Mouse (Mus musculus) hindbrain, embryonic 16.5 days (tissue): ENCODE data around the gene Dcst2. TPM values are rescaled to one million over a fixed set of nuclear protein-coding genes. Genes with fewer than 3 reads are reported as not detected.

Experiments used
- ATAC-seq: fragments of 200-750 bp; cut with Nextera tagmentation; 2 replicates; pipeline ENCODE4 v1.8.0; 2017; ENCODE audit warnings: moderate TSS enrichment, moderate library complexity
- H3K27ac ChIP-seq: fragments of 300-500 bp; sonication (generic); 2 replicates; pipeline ENCODE4 v1.5.1; 2014; ENCODE audit warnings: low read depth, mild to moderate bottlenecking, control low read depth, low read length, moderate library complexity
- H3K27me3 ChIP-seq: fragments of 300-500 bp; sonication (generic); replicated peaks from 2 replicates; pipeline ENCODE4 v1.6.1; 2014; ENCODE audit warnings: low read length; ENCODE audit not compliant: control insufficient read depth, insufficient read depth
- H3K36me3 ChIP-seq: fragments of 300-500 bp; sonication (generic); 2 replicates; pipeline ENCODE4 v1.6.1; 2014; ENCODE audit warnings: mild to moderate bottlenecking, low read length, moderate library complexity, mixed read lengths; ENCODE audit not compliant: control insufficient read depth, insufficient read depth
- H3K4me1 ChIP-seq: fragments of 300-500 bp; sonication (generic); 2 replicates; pipeline ENCODE4 v1.6.1; 2014; ENCODE audit warnings: low read depth, low read length; ENCODE audit not compliant: control insufficient read depth, insufficient read depth
- H3K4me2 ChIP-seq: fragments of 300-500 bp; sonication (generic); 2 replicates; pipeline ENCODE4 v1.6.1; 2014; ENCODE audit warnings: mild to moderate bottlenecking, low read length, control low read depth, moderate library complexity
- H3K4me3 ChIP-seq: fragments of 300-500 bp; sonication (generic); 2 replicates; pipeline ENCODE4 v1.5.1; 2014; ENCODE audit warnings: mild to moderate bottlenecking, low read length, control low read depth, moderate library complexity
- H3K9ac ChIP-seq: fragments of 300-500 bp; sonication (generic); 2 replicates; pipeline ENCODE4 v1.6.1; 2014; ENCODE audit warnings: low read depth, mild to moderate bottlenecking, control low read depth, low read length, moderate library complexity
- H3K9me3 ChIP-seq: fragments of 300-500 bp; sonication (generic); 2 replicates; pipeline ENCODE4 v1.6.1; 2014; ENCODE audit warnings: mild to moderate bottlenecking, low read length, moderate library complexity; ENCODE audit not compliant: control insufficient read depth
- WGBS: fragments of 180-500 bp; shearing (Covaris S2); extraction: QIAGEN DNeasy Blood & Tissue Kit; methylation state at CpG from one replicate; pipeline ENCODE4 v1.1.7; 2014; 5-methylcytosine and 5-hydroxymethylcytosine counted together
- polyA plus RNA-seq: library from polyadenylated mRNA; unstranded; fragments of >200 nt; fragmentation: Nextera tagmentation; extraction: Ambion mirVana; gene quantifications from 2 replicates; pipeline ENCODE4 v1.2.1, GENCODE M21; 2015

The Dcst2 gene
- polyA plus RNA-seq, 1 experiment from 2014 or later: 0.10 TPM

DNA sequence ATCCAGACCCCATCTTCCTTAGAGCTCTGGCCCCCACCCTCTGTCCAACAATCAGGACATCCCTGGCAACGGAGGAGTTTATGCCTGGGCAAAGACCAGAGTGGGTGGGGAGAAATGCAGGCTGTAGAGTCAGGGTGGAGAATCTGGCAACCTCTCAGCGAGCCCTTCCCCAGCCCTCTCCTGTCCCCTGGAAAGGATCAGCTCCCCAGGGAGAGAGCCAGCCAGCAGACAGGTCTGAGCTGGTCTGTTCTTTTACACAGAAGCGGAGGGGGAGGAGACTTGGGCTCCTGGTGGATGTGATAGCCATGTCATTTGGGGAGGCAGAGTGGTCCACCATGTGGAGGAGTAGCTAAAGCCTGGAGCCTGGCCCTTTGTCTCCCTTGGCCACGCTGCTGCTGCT lies 33.2 kb upstream of the Dcst2 start:
- Histone ChIP-seq H3K4me3 (no peak overlapping the region), H3K36me3 (no peaks in the 10 kb centered on the region), H3K27me3 (no peaks in the 10 kb centered on the region), H3K4me1 (peaks cover 9% of the 10 kb centered on the region), H3K4me2 (no peak overlapping the region), H3K9ac (no peak overlapping the region), H3K9me3 (no peaks in the 10 kb centered on the region), H3K27ac (no peak overlapping the region)
- no peak for ATAC-seq
- WGBS: 16% methylated on average over 4 of the region's 4 CpGs

DNA sequence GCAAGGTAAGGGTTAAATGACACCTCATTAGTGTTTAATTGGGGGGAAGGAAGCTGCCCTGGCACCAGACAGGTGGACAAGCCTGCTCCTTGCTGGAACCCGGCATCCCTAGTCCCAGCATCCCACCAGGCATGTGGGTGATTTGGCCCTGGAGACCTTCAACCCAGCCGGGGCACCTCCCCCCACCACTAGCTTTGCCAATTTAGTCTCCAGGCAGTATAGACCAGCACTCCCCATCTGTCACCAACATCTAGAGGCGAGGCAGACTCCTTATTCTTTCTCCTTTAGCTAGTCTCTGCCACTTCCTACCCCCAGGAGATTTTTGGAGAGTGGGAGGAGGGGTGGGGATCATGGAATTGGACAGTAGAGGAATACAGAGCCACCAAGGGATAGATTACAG lies 31.4 kb upstream of the Dcst2 start:
- H3K9me3 ChIP-seq: no peaks in the 10 kb centered on the region
- H3K27ac ChIP-seq: no peak overlapping the region
- H3K4me2 ChIP-seq: no peak overlapping the region
- no peaks in the 10 kb centered on the region for H3K36me3 ChIP-seq
- WGBS: 34% methylated on average over 3 of the region's 3 CpGs
- H3K9ac ChIP-seq: no peak overlapping the region
- H3K27me3 ChIP-seq: no peaks in the 10 kb centered on the region
- peaks cover 9% of the 10 kb centered on the region for H3K4me1 ChIP-seq
- no peak overlapping the region for H3K4me3 ChIP-seq
- no peak for ATAC-seq

DNA sequence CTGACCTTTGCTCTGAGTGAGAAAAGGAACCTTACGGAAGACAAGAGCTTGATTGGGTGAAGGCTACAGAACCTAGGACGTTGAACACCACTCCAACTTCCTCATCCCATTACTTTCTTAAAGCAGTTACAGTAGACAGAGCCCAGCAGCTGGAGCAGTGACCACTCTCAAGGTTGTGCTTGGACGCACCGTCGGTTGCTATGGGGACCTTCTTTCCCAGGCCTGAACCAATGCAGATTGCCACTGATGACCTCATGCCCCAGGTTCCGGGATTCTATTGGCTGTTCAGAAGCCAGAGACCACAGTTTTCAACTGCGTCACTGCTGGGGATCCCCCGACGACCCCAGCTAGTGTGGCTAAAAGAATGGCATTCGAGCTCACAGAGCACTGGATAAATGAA lies 30.8 kb upstream of the Dcst2 start:
- Histone ChIP-seq H3K36me3 (no peaks in the 10 kb centered on the region), H3K9me3 (no peaks in the 10 kb centered on the region), H3K4me2 (no peak overlapping the region), H3K9ac (no peak overlapping the region), H3K27ac (no peak overlapping the region), H3K4me1 (peaks cover 9% of the 10 kb centered on the region), H3K4me3 (no peak overlapping the region), H3K27me3 (no peaks in the 10 kb centered on the region)
- 17% methylated on average over 10 of the region's 10 CpGs for WGBS
- no peak for ATAC-seq

DNA sequence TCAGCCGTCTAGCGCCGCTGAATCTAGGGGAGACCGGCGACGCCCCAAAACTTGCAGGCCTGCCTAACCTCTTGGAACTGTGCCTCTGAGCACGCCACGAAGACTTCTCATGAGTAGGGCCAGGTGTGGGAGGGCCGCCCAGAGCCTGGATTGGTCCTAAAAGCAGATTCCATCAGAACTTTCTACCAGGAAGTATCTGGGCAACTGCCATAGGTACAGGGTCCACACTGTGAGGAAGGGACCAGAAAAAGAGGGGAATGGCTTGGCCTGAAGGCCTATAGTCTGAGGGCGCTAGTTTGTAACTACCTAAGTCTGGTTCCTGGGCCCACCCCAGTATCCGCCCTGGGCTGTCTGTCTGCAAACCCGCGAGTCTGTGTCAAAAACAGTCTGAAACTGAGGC lies 30.2 kb upstream of the Dcst2 start:
- WGBS: 74% methylated on average over 13 of the region's 13 CpGs
- Histone ChIP-seq H3K27me3 (no peaks in the 10 kb centered on the region), H3K9ac (no peak overlapping the region), H3K4me3 (no peak overlapping the region), H3K4me1 (peaks cover 13% of the 10 kb centered on the region), H3K4me2 (no peak overlapping the region), H3K36me3 (no peaks in the 10 kb centered on the region), H3K9me3 (no peaks in the 10 kb centered on the region), H3K27ac (no peak overlapping the region)
- no peak for ATAC-seq

DNA sequence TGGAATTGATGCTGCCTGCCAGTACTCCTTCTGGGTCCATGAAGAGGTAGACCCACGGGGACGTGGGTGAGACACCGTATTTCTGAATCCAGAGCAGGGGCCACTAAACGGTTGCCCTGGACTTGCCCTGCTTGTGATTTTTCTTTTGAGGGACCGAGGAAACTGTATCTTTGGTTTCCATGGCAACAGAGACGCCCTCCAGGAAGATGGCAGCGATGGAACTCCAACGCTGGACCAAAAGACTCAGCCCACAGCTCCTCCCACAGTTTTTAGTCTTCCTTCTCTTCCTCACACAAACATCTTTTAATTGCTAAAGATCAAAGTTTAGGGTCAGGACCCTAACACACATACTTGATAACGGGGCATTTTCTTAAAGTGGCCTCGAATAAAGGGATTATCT lies 29.8 kb upstream of the Dcst2 start:
- 39% methylated on average over 10 of the region's 10 CpGs for WGBS
- no peak overlapping the region for H3K4me2 ChIP-seq
- H3K36me3 ChIP-seq: no peaks in the 10 kb centered on the region
- H3K9ac ChIP-seq: no peak overlapping the region
- H3K27ac ChIP-seq: no peak overlapping the region
- H3K9me3 ChIP-seq: no peaks in the 10 kb centered on the region
- no peak for ATAC-seq
- H3K4me1 ChIP-seq: peaks cover 17% of the 10 kb centered on the region
- H3K4me3 ChIP-seq: no peak overlapping the region
- no peaks in the 10 kb centered on the region for H3K27me3 ChIP-seq

DNA sequence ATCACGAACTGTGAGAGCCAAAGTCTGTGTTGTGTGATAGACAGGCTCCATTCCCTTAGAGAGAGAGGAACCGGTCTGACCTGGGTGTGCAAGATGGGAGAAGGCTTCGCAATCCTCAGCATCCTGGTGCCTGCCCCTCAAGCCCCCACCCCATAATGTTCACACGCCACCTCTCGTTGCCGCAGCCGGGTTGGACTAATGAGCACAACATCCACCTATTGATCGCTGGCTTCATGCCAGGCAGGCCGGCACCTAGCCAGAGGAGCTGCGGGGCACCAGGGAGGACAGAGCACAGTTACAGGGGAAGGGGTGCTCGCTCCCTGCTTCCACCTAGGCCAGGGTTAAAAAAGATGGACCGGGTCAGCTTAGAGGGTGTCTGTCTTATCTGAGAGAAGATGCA lies 29.3 kb upstream of the Dcst2 start:
- H3K4me1 ChIP-seq: peaks cover 22% of the 10 kb centered on the region
- no peak for ATAC-seq
- H3K4me3 ChIP-seq: no peak overlapping the region
- H3K27me3 ChIP-seq: no peaks in the 10 kb centered on the region
- no peaks in the 10 kb centered on the region for H3K9me3 ChIP-seq
- 37% methylated on average over 12 of the region's 12 CpGs for WGBS
- H3K27ac ChIP-seq: 0 out of 2 replicates have a peak overlapping the region, but pooled peaks have one; percentile 1
- peak overlapping the region; percentile 34 for H3K4me2 ChIP-seq
- no peaks in the 10 kb centered on the region for H3K36me3 ChIP-seq
- H3K9ac ChIP-seq: peak overlapping the region; percentile 30; the same call in 1 of the 2 replicates

DNA sequence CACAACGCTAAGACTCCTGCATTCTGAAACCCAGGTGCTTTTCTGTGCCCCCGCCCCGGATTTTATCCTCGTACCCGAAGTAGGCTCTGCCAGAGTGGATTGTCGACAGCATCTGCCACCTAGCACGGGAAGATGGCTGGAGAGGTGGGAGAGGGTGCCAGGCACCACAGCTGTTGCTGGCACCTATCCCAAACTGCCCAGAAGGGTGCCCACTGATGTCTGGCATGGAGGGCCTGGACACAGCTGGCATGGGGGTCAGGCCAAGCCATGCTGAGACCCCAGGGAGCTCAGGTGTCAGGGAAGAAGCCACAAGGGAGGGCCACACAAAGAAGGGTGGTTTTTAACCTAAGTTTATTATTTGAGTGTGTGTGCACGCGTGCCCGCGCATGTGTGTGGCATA lies 28.7 kb upstream of the Dcst2 start:
- Histone ChIP-seq H3K27me3 (no peaks in the 10 kb centered on the region), H3K9ac (peak overlapping the region; percentile 31; the same call in 1 of the 2 replicates), H3K36me3 (no peaks in the 10 kb centered on the region), H3K27ac (peak overlapping the region; percentile 29; the same call in 1 of the 2 replicates), H3K4me2 (no peak overlapping the region; the same call in 1 of the 2 replicates), H3K9me3 (no peaks in the 10 kb centered on the region), H3K4me3 (no peak overlapping the region), H3K4me1 (peaks cover 24% of the 10 kb centered on the region)
- WGBS: 56% methylated on average over 11 of the region's 11 CpGs
- ATAC-seq: no peak

DNA sequence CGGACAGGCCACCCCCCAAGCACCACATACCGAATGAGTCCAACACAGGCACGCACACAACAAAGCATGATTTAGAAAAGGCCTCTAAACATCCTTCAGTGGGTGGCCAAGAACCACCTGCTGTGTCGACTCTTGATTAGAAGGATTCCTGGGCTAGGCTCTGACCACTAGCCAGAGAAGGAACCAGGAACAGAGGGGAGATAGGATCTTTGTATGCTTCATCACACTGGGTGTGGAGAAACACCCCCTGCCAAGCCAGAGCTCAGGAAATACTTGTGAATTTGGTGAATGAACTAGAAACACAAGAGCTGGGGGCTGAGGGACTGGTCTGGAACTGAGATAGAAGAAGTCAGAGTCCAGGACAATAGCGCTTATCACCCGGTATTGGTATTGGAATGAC lies 25.2 kb upstream of the Dcst2 start:
- 14% methylated on average over 6 of the region's 6 CpGs for WGBS
- H3K4me2 ChIP-seq: peak overlapping the region; percentile 98
- H3K36me3 ChIP-seq: no peaks in the 10 kb centered on the region; the same call in 1 of the 2 replicates
- H3K27ac ChIP-seq: 0 out of 2 replicates have a peak overlapping the region, but pooled peaks have one; percentile 16
- no peak for ATAC-seq
- peak overlapping the region; percentile 4; the same call in 1 of the 2 replicates for H3K9ac ChIP-seq
- H3K4me3 ChIP-seq: peak overlapping the region; percentile 77
- no peaks in the 10 kb centered on the region for H3K9me3 ChIP-seq
- H3K27me3 ChIP-seq: no peaks in the 10 kb centered on the region
- H3K4me1 ChIP-seq: peaks cover 34% of the 10 kb centered on the region

DNA sequence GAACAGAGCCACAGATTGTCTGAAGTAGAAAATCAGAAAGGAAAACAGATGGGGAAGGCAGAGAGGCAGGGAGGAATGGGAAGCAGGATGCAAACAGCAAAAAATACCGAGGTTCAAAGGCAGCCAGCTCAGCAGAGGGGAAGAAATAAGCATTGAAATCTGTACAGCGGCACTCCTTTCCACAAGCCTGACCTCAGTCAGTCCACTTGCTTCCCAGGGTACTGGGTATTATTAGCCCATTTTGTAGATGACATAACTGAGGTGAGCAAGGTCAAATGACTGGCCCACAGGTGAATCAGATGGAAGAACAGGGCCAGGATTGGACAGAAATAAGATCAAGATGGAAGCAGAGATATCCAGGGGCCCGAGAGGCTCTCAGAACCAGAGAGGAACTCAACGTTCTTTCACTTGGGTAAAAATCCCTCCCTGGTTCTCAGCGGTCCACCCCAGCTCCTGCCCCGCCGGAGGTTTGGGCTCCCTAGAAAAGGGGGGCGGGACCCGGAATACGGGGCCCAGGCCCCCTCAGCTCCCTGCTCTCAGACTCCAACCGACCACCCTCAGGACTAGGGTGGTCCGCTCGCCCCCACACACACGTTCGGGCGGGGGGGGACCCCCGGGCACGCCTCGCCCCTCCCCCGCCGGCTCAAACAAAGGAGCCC lies 24.6 kb upstream of the Dcst2 start:
- WGBS: under 1% methylated on average over 21 of the region's 21 CpGs
- H3K27ac ChIP-seq: peak overlapping the region; percentile 66
- no peaks in the 10 kb centered on the region; the same call in 1 of the 2 replicates for H3K36me3 ChIP-seq
- ATAC-seq: peak; percentile 9; the same call in 1 of the 2 replicates
- H3K4me2 ChIP-seq: peak overlapping the region; percentile 98
- no peaks in the 10 kb centered on the region for H3K27me3 ChIP-seq
- H3K4me1 ChIP-seq: peaks cover 37% of the 10 kb centered on the region
- peak overlapping the region; percentile 77 for H3K4me3 ChIP-seq
- no peaks in the 10 kb centered on the region for H3K9me3 ChIP-seq
- H3K9ac ChIP-seq: peak overlapping the region; percentile 84
